Mouse (Mus musculus) limb, embryonic 14.5 days (tissue): Measurements from ENCODE around the gene AL607142.1. TPM values are rescaled to one million over a fixed set of nuclear protein-coding genes. Genes with fewer than 3 reads are reported as not detected.

Experiments used
- ATAC-seq: fragments of 200-750 bp; cut with Nextera tagmentation; 2 replicates; pipeline ENCODE4 v1.8.0; 2017; ENCODE audit warnings: low read depth, moderate number of reproducible peaks, moderate TSS enrichment; ENCODE audit not compliant: low FRiP score
- DNase-seq: peaks from one replicate; pipeline ENCODE4 v3.0.0-alpha.2; 2015; ENCODE audit warnings: low spot score
- H3K27ac ChIP-seq: fragments of 300-500 bp; sonication (generic); replicated peaks from 2 replicates; pipeline ENCODE4 v1.5.1; 2014; ENCODE audit warnings: low read depth, mild to moderate bottlenecking, low read length, moderate library complexity, mixed read lengths
- H3K27me3 ChIP-seq: fragments of 300-500 bp; sonication (generic); 2 replicates; pipeline ENCODE4 v1.6.1; 2014; ENCODE audit warnings: low read length, mixed read lengths; ENCODE audit not compliant: control insufficient read depth, insufficient read depth
- H3K36me3 ChIP-seq: fragments of 300-500 bp; sonication (generic); 2 replicates; pipeline ENCODE4 v1.6.1; 2014; ENCODE audit warnings: mild to moderate bottlenecking, low read length, moderate library complexity, mixed read lengths; ENCODE audit not compliant: control insufficient read depth, insufficient read depth
- H3K4me1 ChIP-seq: fragments of 300-500 bp; sonication (generic); 2 replicates; pipeline ENCODE4 v1.6.1; 2014; ENCODE audit warnings: antibody characterized with exemption, low read length, mixed read lengths; ENCODE audit not compliant: control insufficient read depth, insufficient read depth
- H3K4me2 ChIP-seq: fragments of 300-500 bp; sonication (generic); replicated peaks from 2 replicates; pipeline ENCODE4 v1.6.1; 2014; ENCODE audit warnings: low read depth, mild to moderate bottlenecking, low read length, moderate library complexity; ENCODE audit not compliant: severe bottlenecking
- H3K4me3 ChIP-seq: fragments of 300-500 bp; sonication (generic); replicated peaks from 2 replicates; pipeline ENCODE4 v1.5.1; 2014; ENCODE audit warnings: low read length
- H3K9ac ChIP-seq: fragments of 300-500 bp; sonication (generic); 2 replicates; pipeline ENCODE4 v1.6.1; 2014; ENCODE audit warnings: mild to moderate bottlenecking, low read depth, low read length, moderate library complexity; ENCODE audit not compliant: severe bottlenecking
- H3K9me3 ChIP-seq: fragments of 300-500 bp; sonication (generic); 2 replicates; pipeline ENCODE4 v1.6.1; 2016; ENCODE audit warnings: low read length; ENCODE audit not compliant: control insufficient read depth
- POLR2A ChIP-seq: fragments of 200-500 bp; IDR thresholded peaks from 2 replicates; pipeline ENCODE4 v1.8.0; 2012; ENCODE audit warnings: inconsistent platforms, mild to moderate bottlenecking, moderate library complexity, borderline replicate concordance; ENCODE audit not compliant: insufficient read depth, insufficient read length; ENCODE audit errors: extremely low read depth
- WGBS: fragments of 180-500 bp; shearing (Covaris S2); extraction: QIAGEN DNeasy Blood & Tissue Kit; methylation state at CpG from one replicate; pipeline ENCODE4 v1.1.7; 2014; 5-methylcytosine and 5-hydroxymethylcytosine counted together
- polyA plus RNA-seq, 2 experiments: library from polyadenylated mRNA; depleted of rRNA in 1 of 2; stranded (reverse) in 1 of 2; unstranded in 1 of 2; fragments of >200 nt; fragmentation: Nextera tagmentation in 1 of 2; extraction: Ambion mirVana in 1 of 2; gene quantifications; 2 replicates each; pipeline versions ENCODE4 v1.2.1 to v1.2.3; 2012 to 2014

The AL607142.1 gene
- polyA plus RNA-seq, 2 experiments: not detected

DNA sequence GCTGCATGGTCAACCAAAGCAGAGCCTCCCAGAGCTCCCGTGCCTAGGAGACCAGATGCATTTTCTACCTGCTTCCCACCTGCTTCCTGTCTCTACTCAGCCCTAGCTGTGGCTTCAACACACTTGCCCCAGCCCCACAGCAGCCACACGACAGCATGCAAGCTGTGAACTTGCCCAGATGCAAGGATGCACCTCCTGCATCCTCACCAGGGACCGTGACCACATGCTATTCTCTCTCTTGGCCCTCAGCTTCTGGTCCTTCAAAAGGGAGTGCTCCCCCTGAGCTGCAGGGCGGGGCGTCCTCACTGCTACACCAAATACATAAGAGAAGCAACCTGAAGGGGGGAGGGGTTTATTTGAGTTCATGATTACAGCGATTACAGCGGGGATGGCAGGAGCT lies 27.8 kb upstream of the AL607142.1 start:
- H3K4me1 ChIP-seq: peaks cover 5% of the 10 kb centered on the region; the same call in 1 of the 2 replicates
- H3K4me3 ChIP-seq: no peak overlapping the region
- H3K4me2 ChIP-seq: no peak overlapping the region
- H3K36me3 ChIP-seq: no peaks in the 10 kb centered on the region
- no peak overlapping the region for H3K9ac ChIP-seq
- H3K9me3 ChIP-seq: no peaks in the 10 kb centered on the region
- DNase-seq: no peak
- TF ChIP-seq POLR2A: no peak
- peaks cover 32% of the 10 kb centered on the region for H3K27me3 ChIP-seq
- ATAC-seq: no peak
- H3K27ac ChIP-seq: no peak overlapping the region
- 48% methylated on average over 7 of the region's 7 CpGs for WGBS

DNA sequence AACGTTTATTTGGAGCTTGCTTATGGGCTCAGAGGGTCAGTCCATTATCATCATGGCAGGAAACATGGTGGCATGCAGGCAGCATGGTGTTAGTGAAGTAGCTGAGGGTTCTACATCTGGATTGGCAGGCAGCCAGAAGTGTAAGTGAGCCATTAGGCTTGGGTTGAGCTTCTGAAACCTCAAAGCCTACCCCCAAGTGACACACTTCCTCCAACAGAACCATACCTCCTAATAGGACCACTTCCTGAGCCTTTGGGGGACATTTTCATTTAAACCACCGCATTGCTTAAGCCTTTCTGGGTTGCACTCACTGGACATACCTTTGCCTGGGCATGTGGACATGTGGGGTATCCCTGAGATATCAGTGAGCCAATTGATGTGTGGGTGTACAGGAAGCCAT lies 23.3 kb upstream of the AL607142.1 start:
- ATAC-seq: no peak
- H3K27ac ChIP-seq: no peak overlapping the region
- no peaks in the 10 kb centered on the region for H3K27me3 ChIP-seq
- no peaks in the 10 kb centered on the region for H3K36me3 ChIP-seq
- H3K4me2 ChIP-seq: no peak overlapping the region
- H3K9me3 ChIP-seq: no peaks in the 10 kb centered on the region
- no peak overlapping the region for H3K9ac ChIP-seq
- H3K4me1 ChIP-seq: peaks cover 11% of the 10 kb centered on the region; the same call in 1 of the 2 replicates
- no peak overlapping the region for H3K4me3 ChIP-seq
- TF ChIP-seq POLR2A: no peak
- 68% methylated on average over 2 of the region's 2 CpGs for WGBS
- DNase-seq: no peak

- DNase-seq: no peak
- H3K27me3 ChIP-seq: no peaks in the 10 kb centered on the region
- TF ChIP-seq POLR2A: no peak
- no peak overlapping the region for H3K4me3 ChIP-seq
- no peaks in the 10 kb centered on the region for H3K36me3 ChIP-seq
- H3K9ac ChIP-seq: no peak overlapping the region
- ATAC-seq: no peak
- 84% methylated on average over 7 of the region's 7 CpGs for WGBS
- no peak overlapping the region for H3K4me2 ChIP-seq
- H3K9me3 ChIP-seq: no peaks in the 10 kb centered on the region
- no peak overlapping the region for H3K27ac ChIP-seq
- peaks cover 11% of the 10 kb centered on the region; the same call in 1 of the 2 replicates for H3K4me1 ChIP-seq
These were observed 22.3 kb upstream of the AL607142.1 start for GRCm38 (mm10) chr4:120042480-120042879.

DNA sequence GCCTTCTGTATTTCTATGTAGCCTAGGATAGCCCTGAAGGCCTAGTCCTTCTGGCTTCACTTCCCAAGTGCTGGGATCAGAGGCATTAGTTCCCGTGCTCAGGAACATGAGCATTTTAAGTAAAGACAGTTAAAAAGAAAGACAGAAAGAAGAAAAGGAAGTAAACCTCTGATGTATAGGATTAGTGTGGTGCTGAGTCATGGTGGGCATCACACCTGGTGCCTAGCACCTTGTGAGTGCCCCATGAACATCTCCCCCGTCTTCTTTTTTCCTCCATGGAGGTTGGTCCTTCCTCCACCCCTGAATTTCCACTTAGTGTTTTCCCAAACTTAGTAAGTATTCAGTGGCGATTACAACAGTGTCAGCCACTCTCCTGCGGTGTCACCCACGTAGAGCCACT lies 20.2 kb upstream of the AL607142.1 start:
- DNase-seq (no peak), ATAC-seq (no peak)
- no peaks in the 10 kb centered on the region for H3K27me3 ChIP-seq
- no peak for TF ChIP-seq POLR2A
- H3K9ac ChIP-seq: no peak overlapping the region
- H3K4me2 ChIP-seq: no peak overlapping the region
- H3K4me3 ChIP-seq: no peak overlapping the region
- no peak overlapping the region for H3K27ac ChIP-seq
- WGBS: 81% methylated on average over 5 of the region's 5 CpGs
- H3K36me3 ChIP-seq: no peaks in the 10 kb centered on the region
- H3K4me1 ChIP-seq: peaks cover 11% of the 10 kb centered on the region; the same call in 1 of the 2 replicates
- no peaks in the 10 kb centered on the region for H3K9me3 ChIP-seq

DNA sequence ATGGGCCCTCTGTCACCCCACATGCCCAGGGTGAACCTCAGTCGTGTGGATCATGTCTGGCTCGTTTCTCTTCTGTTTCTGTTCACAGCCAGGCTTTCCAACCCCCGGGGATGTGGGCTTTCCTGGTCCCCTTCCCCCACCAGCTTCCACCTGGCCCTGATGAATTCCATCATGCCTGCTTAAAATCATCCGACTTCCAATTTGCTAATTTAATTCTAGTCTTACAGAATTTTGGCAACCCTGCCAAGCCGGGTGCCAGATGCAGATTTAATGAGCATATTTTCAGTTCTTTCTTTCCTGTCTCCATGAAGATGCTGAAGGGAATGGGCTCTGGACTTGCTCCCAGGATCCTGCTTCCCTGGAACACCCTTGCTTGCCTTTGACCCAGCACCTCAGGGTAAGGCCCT lies 19.7 kb upstream of the AL607142.1 start:
- H3K36me3 ChIP-seq: no peaks in the 10 kb centered on the region
- no peaks in the 10 kb centered on the region for H3K27me3 ChIP-seq
- H3K9ac ChIP-seq: no peak overlapping the region
- no peak overlapping the region for H3K4me2 ChIP-seq
- DNase-seq: no peak
- H3K27ac ChIP-seq: no peak overlapping the region
- WGBS: 25% methylated on average over 5 of the region's 5 CpGs
- no peak for ATAC-seq
- H3K4me1 ChIP-seq: peaks cover 11% of the 10 kb centered on the region; the same call in 1 of the 2 replicates
- no peak for TF ChIP-seq POLR2A
- no peaks in the 10 kb centered on the region for H3K9me3 ChIP-seq
- H3K4me3 ChIP-seq: no peak overlapping the region

- Histone ChIP-seq H3K9ac (no peak overlapping the region), H3K36me3 (no peaks in the 10 kb centered on the region), H3K27ac (no peak overlapping the region), H3K4me2 (no peak overlapping the region), H3K4me3 (no peak overlapping the region), H3K4me1 (peaks cover 11% of the 10 kb centered on the region; the same call in 1 of the 2 replicates), H3K27me3 (no peaks in the 10 kb centered on the region), H3K9me3 (no peaks in the 10 kb centered on the region)
- DNase-seq (no peak), ATAC-seq (no peak)
- TF ChIP-seq POLR2A: no peak
- WGBS: 79% methylated on average over 7 of the region's 7 CpGs
These were observed 18.9 kb upstream of the AL607142.1 start for GRCm38 (mm10) chr4:120045871-120046270.
